Mouse (Mus musculus): ENCODE measurements around the gene Flvcr2. TPM values are rescaled to one million over a fixed set of nuclear protein-coding genes. Genes with fewer than 3 reads are reported as not detected.

Flvcr2 gene
- polyA plus RNA-seq, 1 experiment from 2014 or later, result 8.3 TPM

DNA sequence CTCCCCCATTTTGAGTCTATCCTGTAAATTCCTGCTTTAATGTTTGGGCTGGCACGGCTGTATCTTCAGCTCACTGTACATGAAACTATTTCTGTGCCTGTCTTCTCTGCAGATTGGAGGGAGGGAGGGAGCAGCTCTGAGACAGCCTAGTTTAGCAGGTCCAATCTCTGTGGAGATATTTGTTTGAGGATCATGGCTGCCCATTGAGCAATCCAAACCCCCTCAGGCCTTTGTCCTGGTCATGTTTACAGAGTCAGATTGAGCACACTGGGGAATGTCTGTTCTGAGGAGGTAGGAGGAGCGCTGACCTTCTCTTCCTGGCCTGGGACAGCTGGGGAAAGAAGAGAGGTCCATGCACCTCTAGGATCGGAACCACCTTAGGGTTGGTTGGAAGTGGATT, 19.9 kb downstream of the Flvcr2 start:
- Histone ChIP-seq H3K4me2 (no peak overlapping the region), H3K4me3 (no peak overlapping the region), H3K36me3 (no peaks in the 10 kb centered on the region), H3K9me3 (replicated peaks) (no peaks in the 10 kb centered on the region), H3K9ac (no peak overlapping the region), H3K27me3 (no peaks in the 10 kb centered on the region), H3K27ac (peak overlapping the region; percentile 10; the same call in 1 of the 2 replicates), H3K4me1 (replicated peaks) (peaks cover 36% of the 10 kb centered on the region)
- ATAC-seq (replicated peaks; ENCODE audit: insufficient number of reproducible peaks, insufficient read depth, low FRiP score, low read depth), result 0 out of 2 replicates have a peak, but pooled peaks have one; percentile 21
- 72% methylated on average over 3 of the region's 3 CpGs for WGBS

DNA sequence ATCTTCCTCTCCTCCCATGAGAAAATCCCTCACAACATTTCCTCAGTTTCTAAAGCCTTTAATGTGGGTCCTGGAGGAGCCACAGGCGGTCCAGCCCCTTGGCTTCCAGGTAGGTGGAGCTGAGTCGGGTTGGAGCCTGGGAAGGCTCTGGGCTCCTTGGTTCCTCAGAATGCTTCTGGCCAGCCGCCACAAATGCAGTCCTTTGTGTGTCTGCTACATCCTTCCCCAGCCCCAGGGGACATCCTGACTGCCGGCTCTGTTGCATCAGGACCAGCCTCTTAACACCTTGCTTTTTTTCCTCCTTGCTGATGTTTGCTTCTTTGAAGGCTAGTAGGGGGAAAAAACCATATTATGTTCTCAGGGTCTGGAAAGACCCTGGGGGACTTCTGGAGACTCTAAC, 21.4 kb downstream of the Flvcr2 start:
- ATAC-seq (replicated peaks; ENCODE audit: insufficient number of reproducible peaks, insufficient read depth, low FRiP score, low read depth), result no peak
- H3K9ac ChIP-seq, result no peak overlapping the region
- WGBS, result 48% methylated on average over 4 of the region's 4 CpGs
- H3K4me2 ChIP-seq, result no peak overlapping the region
- no peaks in the 10 kb centered on the region for H3K36me3 ChIP-seq
- no peaks in the 10 kb centered on the region for H3K27me3 ChIP-seq
- no peak overlapping the region for H3K27ac ChIP-seq
- H3K4me3 ChIP-seq, result no peak overlapping the region
- H3K4me1 ChIP-seq (replicated peaks), result peaks cover 28% of the 10 kb centered on the region
- H3K9me3 ChIP-seq (replicated peaks), result no peaks in the 10 kb centered on the region

DNA sequence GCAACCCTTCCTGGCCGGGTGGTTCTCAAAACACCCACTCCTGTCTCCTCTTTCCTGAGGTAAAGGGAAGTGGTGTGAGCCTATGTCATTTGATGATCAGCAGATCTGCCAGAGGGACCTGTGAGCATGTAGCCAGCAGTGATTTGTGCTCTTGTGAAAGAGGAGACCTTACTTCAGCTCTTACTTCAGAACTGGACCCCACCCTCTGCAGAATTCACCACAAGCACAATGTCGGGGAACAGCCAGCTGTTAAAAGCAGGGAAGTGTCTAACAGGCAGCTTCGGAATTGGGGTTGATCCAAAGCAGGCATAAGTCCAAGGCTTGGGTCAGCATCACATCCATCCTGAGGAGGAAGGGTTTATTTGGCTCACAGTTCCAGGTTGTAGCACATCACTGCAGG, 25.0 kb downstream of the Flvcr2 start:
- H3K9ac ChIP-seq, result no peak overlapping the region
- ATAC-seq (replicated peaks; ENCODE audit: insufficient number of reproducible peaks, insufficient read depth, low FRiP score, low read depth), result no peak
- H3K27ac ChIP-seq, result no peak overlapping the region
- 42% methylated on average over 3 of the region's 3 CpGs for WGBS
- no peaks in the 10 kb centered on the region for H3K36me3 ChIP-seq
- no peaks in the 10 kb centered on the region for H3K27me3 ChIP-seq
- peaks cover 8% of the 10 kb centered on the region for H3K4me1 ChIP-seq (replicated peaks)
- H3K4me2 ChIP-seq, result no peak overlapping the region
- H3K9me3 ChIP-seq (replicated peaks), result no peaks in the 10 kb centered on the region
- H3K4me3 ChIP-seq, result no peak overlapping the region

DNA sequence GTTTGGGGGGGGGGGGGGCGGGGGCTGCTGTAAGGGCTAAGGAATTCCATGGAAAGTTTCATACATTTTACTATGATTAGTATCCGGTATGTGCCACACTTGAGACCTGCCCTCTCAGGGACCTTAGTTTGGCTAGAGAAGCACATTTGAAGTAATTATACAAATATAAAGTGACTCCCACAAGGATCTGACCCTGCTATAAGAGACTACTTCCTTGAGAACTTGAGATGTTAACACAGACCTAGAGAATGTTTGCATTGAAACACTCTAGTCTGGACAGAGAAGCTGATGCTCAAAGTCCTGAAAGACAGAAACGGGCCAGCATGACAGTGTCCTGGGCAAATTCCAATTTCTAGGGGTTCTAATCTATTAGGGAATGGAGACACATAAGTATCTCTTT, 32.6 kb downstream of the Flvcr2 start:
- no peak for ATAC-seq (replicated peaks; ENCODE audit: insufficient number of reproducible peaks, insufficient read depth, low FRiP score, low read depth)
- Histone ChIP-seq H3K4me2 (no peak overlapping the region), H3K27me3 (no peaks in the 10 kb centered on the region), H3K4me3 (no peak overlapping the region), H3K4me1 (replicated peaks) (no peaks in the 10 kb centered on the region), H3K9ac (no peak overlapping the region), H3K27ac (no peak overlapping the region), H3K36me3 (no peaks in the 10 kb centered on the region), H3K9me3 (replicated peaks) (no peaks in the 10 kb centered on the region)
- WGBS, result 61% methylated on average over 3 of the region's 3 CpGs

DNA sequence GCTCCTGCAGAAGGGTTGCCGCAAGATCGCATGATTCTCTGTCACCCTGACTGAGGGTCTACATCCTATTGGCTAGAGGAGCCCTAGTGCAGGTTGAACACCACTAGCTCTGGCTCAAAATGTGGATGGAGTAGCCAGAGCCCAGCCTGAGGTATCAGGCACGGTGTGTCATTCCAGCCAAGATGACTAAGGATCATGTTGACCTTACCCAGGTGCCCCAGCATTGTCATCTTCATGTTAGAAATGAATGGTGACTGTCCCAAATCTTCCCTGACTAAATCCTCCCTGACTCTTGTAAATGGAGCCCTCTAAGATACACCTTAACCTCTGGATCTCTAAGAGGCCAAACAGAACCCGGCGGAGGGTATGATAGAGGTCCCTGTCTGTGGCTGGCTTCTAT, 33.4 kb downstream of the Flvcr2 start:
- ATAC-seq (replicated peaks; ENCODE audit: insufficient number of reproducible peaks, insufficient read depth, low FRiP score, low read depth), result no peak
- Histone ChIP-seq H3K9ac (no peak overlapping the region), H3K27me3 (no peaks in the 10 kb centered on the region), H3K4me1 (replicated peaks) (no peaks in the 10 kb centered on the region), H3K36me3 (no peaks in the 10 kb centered on the region), H3K4me3 (no peak overlapping the region), H3K27ac (no peak overlapping the region), H3K9me3 (replicated peaks) (no peaks in the 10 kb centered on the region), H3K4me2 (no peak overlapping the region)
- WGBS, result 85% methylated on average over 5 of the region's 5 CpGs

DNA sequence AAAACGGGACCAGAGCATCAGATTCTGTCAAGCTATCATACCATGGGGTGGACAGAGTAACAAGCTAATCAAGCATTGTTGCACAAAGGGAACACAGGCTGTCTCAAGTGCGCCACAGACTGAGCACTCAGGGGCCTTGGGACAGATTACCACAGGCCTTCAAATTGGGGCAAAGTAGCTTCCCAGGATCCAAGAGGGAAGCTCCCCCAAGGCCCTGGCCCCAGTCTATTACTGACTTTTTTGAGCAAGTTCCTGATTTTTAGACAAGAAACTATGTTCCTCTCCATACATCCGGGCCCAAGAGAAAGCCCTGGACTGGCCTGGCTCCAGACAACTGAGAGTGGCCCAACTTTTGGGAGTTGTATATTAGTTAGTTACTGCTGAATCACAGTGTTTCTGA, 35.3 kb downstream of the Flvcr2 start:
- no peaks in the 10 kb centered on the region for H3K27me3 ChIP-seq
- H3K4me1 ChIP-seq (replicated peaks), result no peaks in the 10 kb centered on the region
- H3K4me3 ChIP-seq, result no peak overlapping the region
- no peak overlapping the region for H3K4me2 ChIP-seq
- H3K27ac ChIP-seq, result no peak overlapping the region
- no peak for ATAC-seq (replicated peaks; ENCODE audit: insufficient number of reproducible peaks, insufficient read depth, low FRiP score, low read depth)
- H3K36me3 ChIP-seq, result no peaks in the 10 kb centered on the region
- H3K9me3 ChIP-seq (replicated peaks), result no peaks in the 10 kb centered on the region
- H3K9ac ChIP-seq, result no peak overlapping the region
- WGBS, result 83% methylated on average over 3 of the region's 3 CpGs

DNA sequence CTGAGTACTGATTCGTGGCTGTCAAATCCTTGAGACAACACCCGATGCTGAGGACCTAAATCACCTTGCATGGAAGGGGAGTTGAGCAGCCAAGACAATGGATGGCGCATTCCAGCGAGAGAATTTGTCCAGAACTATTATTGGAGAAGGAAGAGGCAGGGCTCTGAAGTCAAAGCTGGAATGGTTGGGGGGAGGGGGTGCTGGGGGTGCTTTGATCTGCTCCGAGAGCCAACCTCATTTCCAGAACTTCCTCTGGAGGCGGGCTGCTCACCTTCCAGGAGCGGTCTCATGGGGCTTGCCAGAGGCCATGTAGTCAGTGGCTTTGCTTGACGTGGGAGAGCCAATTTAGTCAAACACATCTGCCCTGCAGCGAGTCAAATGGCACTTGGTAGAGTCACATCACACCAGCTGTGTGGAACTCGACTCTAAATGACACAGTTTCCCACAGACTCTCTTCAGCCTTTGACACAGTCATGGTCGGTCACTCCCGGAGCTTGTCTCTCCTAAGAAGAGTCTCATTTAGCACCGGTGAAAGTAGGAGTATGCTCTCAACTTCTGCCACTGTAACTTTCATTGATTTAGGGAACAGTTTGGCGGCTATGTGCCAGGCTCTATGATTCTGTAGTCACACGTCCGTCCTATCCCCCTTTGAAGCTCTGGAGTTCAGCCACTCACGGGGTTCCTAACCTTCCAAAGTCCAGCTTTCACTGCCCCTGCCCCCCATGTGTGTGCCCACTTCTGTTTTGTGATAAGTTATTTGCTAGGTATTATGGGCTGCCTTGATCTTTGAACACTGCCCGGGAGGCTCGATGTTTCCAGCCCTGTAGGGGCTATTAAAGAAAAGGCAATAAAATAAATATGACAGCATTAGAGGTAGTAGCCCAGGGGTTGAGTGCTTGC, 38.8 kb downstream of the Flvcr2 start:
- Histone ChIP-seq H3K27me3 (no peaks in the 10 kb centered on the region), H3K4me2 (no peak overlapping the region), H3K27ac (no peak overlapping the region), H3K9me3 (replicated peaks) (no peaks in the 10 kb centered on the region), H3K4me1 (replicated peaks) (no peaks in the 10 kb centered on the region), H3K36me3 (no peaks in the 10 kb centered on the region), H3K9ac (no peak overlapping the region), H3K4me3 (no peak overlapping the region)
- 69% methylated on average over 19 of the region's 19 CpGs for WGBS
- ATAC-seq (replicated peaks; ENCODE audit: insufficient number of reproducible peaks, insufficient read depth, low FRiP score, low read depth), result no peak

DNA sequence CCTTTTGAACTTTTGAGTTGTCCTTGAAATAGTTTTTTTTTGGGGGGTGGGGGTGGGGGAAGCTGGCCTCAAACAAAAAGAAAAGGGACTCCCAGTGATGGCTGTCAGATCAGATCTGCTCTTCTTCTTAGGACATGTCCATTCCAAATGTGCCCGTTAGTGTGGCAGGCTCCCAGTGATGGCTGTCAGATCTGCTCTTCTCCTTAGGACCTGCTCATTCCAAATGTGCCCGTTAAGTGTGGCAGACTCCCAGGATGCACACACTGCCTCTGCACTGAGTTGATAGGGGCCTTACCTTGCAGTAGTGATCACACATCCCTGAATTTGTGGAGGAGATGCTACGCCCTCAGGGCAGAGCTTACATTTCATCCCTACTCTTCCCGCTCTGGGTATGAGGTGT, 45.8 kb downstream of the Flvcr2 start:
- no peak for ATAC-seq (replicated peaks; ENCODE audit: insufficient number of reproducible peaks, insufficient read depth, low FRiP score, low read depth)
- 76% methylated on average over 4 of the region's 4 CpGs for WGBS
- H3K36me3 ChIP-seq, result no peaks in the 10 kb centered on the region
- H3K27me3 ChIP-seq, result no peaks in the 10 kb centered on the region
- no peak overlapping the region for H3K4me2 ChIP-seq
- H3K9me3 ChIP-seq (replicated peaks), result no peaks in the 10 kb centered on the region
- peaks cover 7% of the 10 kb centered on the region for H3K4me1 ChIP-seq (replicated peaks)
- H3K9ac ChIP-seq, result no peak overlapping the region
- no peak overlapping the region for H3K4me3 ChIP-seq
- no peak overlapping the region for H3K27ac ChIP-seq

DNA sequence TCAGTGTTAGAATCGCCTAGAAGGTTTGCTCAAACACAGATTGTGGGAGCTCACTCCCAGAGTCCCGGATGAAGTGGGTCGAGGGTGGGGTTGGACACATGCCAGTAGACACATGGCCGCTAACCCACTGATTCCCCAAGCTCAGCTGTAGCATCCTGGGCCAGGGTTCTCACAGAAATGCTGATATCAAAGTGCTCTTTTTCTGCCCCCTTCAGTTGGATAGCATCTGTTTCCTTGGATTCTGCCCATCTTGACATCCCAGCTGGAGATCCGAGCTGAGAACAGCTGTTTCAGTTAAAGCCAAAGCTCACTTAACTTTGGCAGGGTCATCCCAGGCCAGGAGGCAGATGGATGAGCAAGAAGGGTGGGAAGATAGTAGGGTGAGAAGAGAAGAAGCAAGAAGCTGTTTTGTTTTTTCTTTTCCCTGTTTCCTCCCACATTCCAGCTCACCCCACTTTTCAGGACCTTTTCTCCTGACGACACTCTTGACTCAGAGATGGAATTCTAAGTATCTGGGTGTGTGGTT, 46.5 kb downstream of the Flvcr2 start:
- H3K27me3 ChIP-seq, result no peaks in the 10 kb centered on the region
- H3K9me3 ChIP-seq (replicated peaks), result no peaks in the 10 kb centered on the region
- no peak overlapping the region for H3K27ac ChIP-seq
- H3K4me3 ChIP-seq, result no peak overlapping the region
- no peaks in the 10 kb centered on the region for H3K36me3 ChIP-seq
- WGBS, result 40% methylated on average over 6 of the region's 6 CpGs
- no peak overlapping the region for H3K4me2 ChIP-seq
- no peak overlapping the region for H3K9ac ChIP-seq
- ATAC-seq (replicated peaks; ENCODE audit: insufficient number of reproducible peaks, insufficient read depth, low FRiP score, low read depth), result no peak
- peaks cover 7% of the 10 kb centered on the region for H3K4me1 ChIP-seq (replicated peaks)

DNA sequence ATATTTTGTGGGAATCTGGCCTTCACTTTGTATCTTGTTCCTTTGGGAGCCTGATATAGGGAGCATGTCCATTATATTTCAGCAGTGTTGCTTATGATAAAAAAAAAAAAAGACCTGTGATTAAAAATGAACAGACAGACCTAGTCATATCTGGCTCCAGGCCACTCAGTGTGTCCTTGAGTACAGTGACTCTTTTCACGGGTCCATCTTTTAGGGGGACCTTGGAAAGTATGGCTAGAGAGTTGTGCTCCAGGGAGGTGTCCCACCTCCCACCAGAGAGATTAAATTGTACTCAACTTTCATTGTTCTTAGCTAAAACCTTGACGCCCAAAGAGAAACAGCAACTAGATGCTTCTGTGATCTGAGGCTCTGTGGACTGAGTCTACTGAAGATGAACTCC, 47.8 kb downstream of the Flvcr2 start:
- H3K4me2 ChIP-seq, result no peak overlapping the region
- H3K4me3 ChIP-seq, result no peak overlapping the region
- 49% methylated on average over 2 of the region's 2 CpGs for WGBS
- H3K9ac ChIP-seq, result no peak overlapping the region
- H3K27ac ChIP-seq, result no peak overlapping the region
- H3K9me3 ChIP-seq (replicated peaks), result no peaks in the 10 kb centered on the region
- no peaks in the 10 kb centered on the region for H3K27me3 ChIP-seq
- peaks cover 7% of the 10 kb centered on the region for H3K4me1 ChIP-seq (replicated peaks)
- H3K36me3 ChIP-seq, result no peaks in the 10 kb centered on the region
- ATAC-seq (replicated peaks; ENCODE audit: insufficient number of reproducible peaks, insufficient read depth, low FRiP score, low read depth), result no peak

DNA sequence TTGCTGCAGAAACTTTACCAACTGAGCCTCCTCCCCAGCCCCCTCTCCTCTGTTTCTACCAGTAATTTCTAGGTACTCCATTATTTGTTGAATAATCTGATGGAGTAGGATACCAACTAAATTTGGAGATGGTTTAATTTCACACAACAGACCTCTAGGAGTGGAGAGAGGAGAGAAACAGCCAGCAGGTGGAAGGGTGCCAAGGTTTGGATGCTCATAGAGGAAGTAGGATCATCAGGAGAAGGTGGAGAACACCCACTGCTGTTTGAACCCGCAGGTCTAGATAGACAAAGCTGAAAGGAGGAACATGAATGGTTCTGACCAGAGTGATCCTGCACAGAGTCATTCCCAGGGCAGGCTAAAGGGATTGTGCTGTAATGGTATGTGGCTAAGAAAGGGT, 49.2 kb downstream of the Flvcr2 start:
- Histone ChIP-seq H3K4me3 (no peak overlapping the region), H3K4me1 (replicated peaks) (peaks cover 7% of the 10 kb centered on the region), H3K36me3 (no peaks in the 10 kb centered on the region), H3K9me3 (replicated peaks) (no peaks in the 10 kb centered on the region), H3K4me2 (no peak overlapping the region), H3K27me3 (no peaks in the 10 kb centered on the region), H3K27ac (no peak overlapping the region), H3K9ac (no peak overlapping the region)
- WGBS, result 68% methylated on average over 1 of the region's 1 CpGs
- no peak for ATAC-seq (replicated peaks; ENCODE audit: insufficient number of reproducible peaks, insufficient read depth, low FRiP score, low read depth)

DNA sequence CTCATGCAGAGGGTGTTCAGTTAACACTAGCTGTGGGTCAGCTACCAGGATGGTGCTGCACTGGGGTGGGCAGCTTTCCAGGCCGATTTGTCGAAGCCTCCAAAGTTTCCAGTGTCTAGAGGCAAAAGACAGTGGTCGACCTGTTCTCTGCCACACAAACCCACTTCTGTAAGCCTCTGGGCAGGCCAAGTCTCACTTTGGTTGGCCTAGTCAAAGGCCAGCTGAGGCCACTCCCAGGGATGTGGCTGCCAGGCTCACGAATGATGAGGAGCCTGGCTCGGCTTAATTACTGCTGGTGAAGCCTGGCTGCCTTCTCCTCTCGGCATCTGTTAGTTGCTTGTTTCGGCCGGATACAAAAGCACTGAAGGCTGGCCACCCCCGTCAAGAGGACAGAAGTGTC, 53.7 kb downstream of the Flvcr2 start:
- Histone ChIP-seq H3K9ac (no peak overlapping the region), H3K36me3 (no peaks in the 10 kb centered on the region), H3K4me2 (no peak overlapping the region), H3K9me3 (replicated peaks) (no peaks in the 10 kb centered on the region), H3K4me1 (replicated peaks) (no peaks in the 10 kb centered on the region), H3K4me3 (no peak overlapping the region), H3K27me3 (no peaks in the 10 kb centered on the region), H3K27ac (no peak overlapping the region)
- ATAC-seq (replicated peaks; ENCODE audit: insufficient number of reproducible peaks, insufficient read depth, low FRiP score, low read depth), result no peak
- 58% methylated on average over 9 of the region's 9 CpGs for WGBS
